Mouse (Mus musculus) forebrain, embryonic 13.5 days (tissue): ENCODE results near the gene Rrp12. TPM values are rescaled to one million over a fixed set of nuclear protein-coding genes. Genes with fewer than 3 reads are reported as not detected.

ENCODE experiments used
- ATAC-seq: fragments of 200-750 bp; cut with Nextera tagmentation; 2 replicates; pipeline ENCODE4 v1.8.0; 2017
- H3K27ac ChIP-seq: fragments of 300-500 bp; sonication (generic); 2 replicates; pipeline ENCODE4 v1.5.1; 2015; ENCODE audit warnings: inconsistent platforms, mild to moderate bottlenecking, moderate library complexity
- H3K27me3 ChIP-seq: fragments of 300-500 bp; sonication (generic); 2 replicates; pipeline ENCODE4 v1.6.1; 2015; ENCODE audit warnings: mild to moderate bottlenecking, inconsistent platforms
- H3K36me3 ChIP-seq: fragments of 300-500 bp; sonication (generic); 2 replicates; pipeline ENCODE4 v1.6.1; 2015; ENCODE audit warnings: mild to moderate bottlenecking, inconsistent platforms; ENCODE audit not compliant: poor library complexity, severe bottlenecking
- H3K4me1 ChIP-seq: fragments of 300-500 bp; sonication (generic); 2 replicates; pipeline ENCODE4 v1.6.1; 2015; ENCODE audit warnings: inconsistent platforms
- H3K4me2 ChIP-seq: fragments of 300-500 bp; sonication (generic); 2 replicates; pipeline ENCODE4 v1.6.1; 2015; ENCODE audit warnings: inconsistent platforms, mild to moderate bottlenecking, moderate library complexity
- H3K4me3 ChIP-seq: fragments of 300-500 bp; sonication (generic); 2 replicates; pipeline ENCODE4 v1.5.1; 2015; ENCODE audit warnings: mild to moderate bottlenecking, inconsistent platforms
- H3K9ac ChIP-seq: fragments of 300-500 bp; sonication (generic); 2 replicates; pipeline ENCODE4 v1.6.1; 2015; ENCODE audit warnings: mild to moderate bottlenecking, inconsistent platforms
- H3K9me3 ChIP-seq: fragments of 300-500 bp; sonication (generic); replicated peaks from 2 replicates; pipeline ENCODE4 v1.6.1; 2016; ENCODE audit warnings: inconsistent platforms
- WGBS: fragments of 180-500 bp; shearing (Covaris S2); methylation state at CpG from one replicate; pipeline ENCODE4 v1.1.7; 2015; 5-methylcytosine and 5-hydroxymethylcytosine counted together
- polyA plus RNA-seq: library from polyadenylated mRNA; unstranded; fragments of >200 nt; fragmentation: Nextera tagmentation; extraction: Ambion mirVana; gene quantifications from 2 replicates; pipeline ENCODE4 v1.2.1, GENCODE M21; 2015

Gene Rrp12
- polyA plus RNA-seq, 1 experiment from 2014 or later, result 15.8 TPM

GRCm38 (mm10) chr19:41842706-41843105 lies 53.3 kb downstream of the Rrp12 start:
- no peaks in the 10 kb centered on the region for H3K27me3 ChIP-seq
- ATAC-seq, result no peak
- peaks cover 18% of the 10 kb centered on the region for H3K4me1 ChIP-seq
- 87% methylated on average over 4 of the region's 4 CpGs for WGBS
- no peaks in the 10 kb centered on the region for H3K9me3 ChIP-seq
- no peak overlapping the region for H3K9ac ChIP-seq
- no peak overlapping the region for H3K27ac ChIP-seq
- no peaks in the 10 kb centered on the region for H3K36me3 ChIP-seq
- no peak overlapping the region for H3K4me2 ChIP-seq
- no peak overlapping the region for H3K4me3 ChIP-seq

DNA sequence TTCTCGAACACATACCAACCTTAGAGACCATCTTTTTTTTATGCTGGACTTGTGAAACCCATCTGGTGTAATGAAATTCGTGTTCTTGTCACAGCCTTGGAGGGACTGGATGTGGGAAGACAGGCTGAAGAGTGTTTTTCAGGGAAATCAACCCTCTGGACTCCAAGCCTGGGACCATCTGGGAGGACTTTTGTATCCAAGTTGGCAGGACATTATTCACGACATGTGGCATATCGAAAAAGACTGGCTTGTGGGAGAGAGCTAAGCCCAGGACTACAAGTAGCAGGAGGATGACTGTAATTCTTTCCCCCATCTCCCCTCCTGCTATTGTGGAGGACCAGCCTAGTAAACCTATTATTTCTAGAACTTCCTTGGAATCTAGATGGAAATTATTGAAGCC lies 53.8 kb downstream of the Rrp12 start:
- Histone ChIP-seq H3K4me1 (peaks cover 19% of the 10 kb centered on the region), H3K36me3 (no peaks in the 10 kb centered on the region), H3K4me3 (no peak overlapping the region), H3K9ac (no peak overlapping the region), H3K9me3 (no peaks in the 10 kb centered on the region), H3K27me3 (no peaks in the 10 kb centered on the region), H3K27ac (no peak overlapping the region), H3K4me2 (no peak overlapping the region)
- 80% methylated on average over 4 of the region's 4 CpGs for WGBS
- ATAC-seq, result no peak

- Histone ChIP-seq H3K4me3 (no peak overlapping the region), H3K27me3 (no peaks in the 10 kb centered on the region), H3K9ac (no peak overlapping the region), H3K9me3 (no peaks in the 10 kb centered on the region), H3K4me2 (no peak overlapping the region), H3K36me3 (no peaks in the 10 kb centered on the region), H3K27ac (no peak overlapping the region), H3K4me1 (peaks cover 23% of the 10 kb centered on the region)
- no peak for ATAC-seq
- WGBS, result 82% methylated on average over 7 of the region's 7 CpGs
Observed at GRCm38 (mm10) chr19:41841105-41841750, 54.7 kb downstream of the Rrp12 start.

DNA sequence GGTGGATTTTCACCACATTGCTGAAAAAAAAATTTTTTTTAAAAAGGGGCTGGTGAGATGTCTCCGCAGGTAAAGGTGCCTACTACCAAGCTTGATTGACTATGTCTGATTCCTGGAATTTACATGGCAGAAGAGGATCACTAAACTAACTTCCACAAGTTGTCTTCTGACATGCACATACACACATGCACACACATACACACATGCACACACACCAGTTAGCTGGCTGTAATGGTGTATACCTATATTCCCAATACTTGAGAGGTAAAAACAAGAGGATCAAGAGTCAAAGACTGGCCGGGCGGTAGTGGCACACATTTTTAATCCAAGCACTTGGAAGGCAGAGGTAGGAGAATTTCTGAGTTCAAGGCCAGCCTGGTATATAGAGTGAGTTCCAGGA lies 56.3 kb downstream of the Rrp12 start:
- Histone ChIP-seq H3K9ac (no peak overlapping the region), H3K4me3 (no peak overlapping the region), H3K27ac (no peak overlapping the region), H3K4me1 (peaks cover 25% of the 10 kb centered on the region), H3K36me3 (no peaks in the 10 kb centered on the region), H3K4me2 (no peak overlapping the region), H3K27me3 (no peaks in the 10 kb centered on the region), H3K9me3 (no peaks in the 10 kb centered on the region)
- WGBS, result 98% methylated on average over 3 of the region's 3 CpGs
- no peak for ATAC-seq

DNA sequence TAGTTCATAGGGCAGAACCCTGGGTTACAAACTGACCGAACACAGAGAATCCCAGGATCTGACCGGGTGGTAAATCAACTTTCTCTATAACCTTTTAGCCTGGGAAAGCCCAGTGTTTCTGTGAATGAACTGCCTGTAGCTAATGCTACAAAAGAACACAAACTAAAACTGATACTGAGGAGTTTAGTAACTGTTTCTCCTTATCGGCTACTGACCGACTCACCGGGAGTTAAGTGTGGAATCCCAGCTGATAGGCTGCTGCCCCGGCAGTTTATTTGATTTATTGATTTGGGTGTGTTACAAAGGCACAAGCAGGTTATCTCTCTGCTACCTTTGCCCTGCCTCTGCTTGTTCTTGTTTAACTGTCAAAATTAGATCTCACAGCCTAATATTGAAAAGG lies 57.2 kb downstream of the Rrp12 start:
- 86% methylated on average over 6 of the region's 6 CpGs for WGBS
- no peak overlapping the region for H3K4me2 ChIP-seq
- H3K27me3 ChIP-seq, result no peaks in the 10 kb centered on the region
- H3K36me3 ChIP-seq, result no peaks in the 10 kb centered on the region
- H3K9me3 ChIP-seq, result no peaks in the 10 kb centered on the region
- H3K4me1 ChIP-seq, result peaks cover 25% of the 10 kb centered on the region
- no peak for ATAC-seq
- no peak overlapping the region for H3K9ac ChIP-seq
- no peak overlapping the region for H3K27ac ChIP-seq
- H3K4me3 ChIP-seq, result no peak overlapping the region

- 78% methylated on average over 4 of the region's 4 CpGs for WGBS
- Histone ChIP-seq H3K4me2 (no peak overlapping the region), H3K27me3 (no peaks in the 10 kb centered on the region), H3K9ac (no peak overlapping the region), H3K36me3 (no peaks in the 10 kb centered on the region), H3K9me3 (no peaks in the 10 kb centered on the region), H3K27ac (no peak overlapping the region), H3K4me3 (no peak overlapping the region), H3K4me1 (peaks cover 34% of the 10 kb centered on the region)
- no peak for ATAC-seq
Observed at GRCm38 (mm10) chr19:41837917-41838261, 58.1 kb downstream of the Rrp12 start.

GRCm38 (mm10) chr19:41837194-41837916 lies 58.6 kb downstream of the Rrp12 start:
- H3K9ac ChIP-seq, result no peak overlapping the region
- no peak overlapping the region for H3K4me2 ChIP-seq
- H3K4me1 ChIP-seq, result peaks cover 39% of the 10 kb centered on the region
- H3K27ac ChIP-seq, result no peak overlapping the region
- WGBS, result 81% methylated on average over 9 of the region's 9 CpGs
- no peaks in the 10 kb centered on the region for H3K36me3 ChIP-seq
- H3K9me3 ChIP-seq, result no peaks in the 10 kb centered on the region
- H3K27me3 ChIP-seq, result no peaks in the 10 kb centered on the region
- no peak for ATAC-seq
- H3K4me3 ChIP-seq, result no peak overlapping the region

DNA sequence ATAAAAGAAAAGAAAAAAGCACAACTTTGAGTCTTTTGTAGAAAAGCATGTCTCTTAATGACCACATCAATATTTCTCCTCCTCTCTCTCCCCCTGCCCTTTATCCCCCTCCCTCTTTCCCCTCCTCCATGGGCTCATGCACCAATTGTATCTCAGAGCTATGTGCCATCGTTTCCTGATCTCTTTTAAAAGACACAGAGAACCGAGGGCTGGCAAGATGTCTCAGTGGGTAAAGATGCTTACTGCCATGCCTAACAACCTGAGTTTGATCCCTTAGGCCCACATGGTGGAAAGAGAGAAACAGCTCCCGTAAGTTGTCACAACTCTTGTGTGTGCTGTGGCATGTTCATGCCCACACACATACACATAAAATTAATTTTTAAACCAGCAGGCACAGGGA lies 59.3 kb downstream of the Rrp12 start:
- WGBS, result 41% methylated on average over 3 of the region's 3 CpGs
- Histone ChIP-seq H3K9me3 (no peaks in the 10 kb centered on the region), H3K4me3 (no peak overlapping the region), H3K27me3 (0 out of 2 replicates have a peak, but pooled peaks cover 2% of the 10 kb centered on the region), H3K4me1 (peaks cover 46% of the 10 kb centered on the region), H3K36me3 (no peaks in the 10 kb centered on the region), H3K27ac (no peak overlapping the region), H3K9ac (no peak overlapping the region), H3K4me2 (no peak overlapping the region)
- ATAC-seq, result no peak

- peak; percentile 85 for ATAC-seq
- H3K9me3 ChIP-seq, result no peaks in the 10 kb centered on the region
- peak overlapping the region; percentile 83 for H3K27ac ChIP-seq
- 0 out of 2 replicates have a peak, but pooled peaks cover 5% of the 10 kb centered on the region for H3K27me3 ChIP-seq
- H3K4me1 ChIP-seq, result peaks cover 52% of the 10 kb centered on the region
- H3K9ac ChIP-seq, result peak overlapping the region; percentile 46
- H3K4me2 ChIP-seq, result peak overlapping the region; percentile 50
- 0% methylated on average over 6 of the region's 6 CpGs for WGBS
- H3K36me3 ChIP-seq, result no peaks in the 10 kb centered on the region
- peak overlapping the region; percentile 19 for H3K4me3 ChIP-seq
Observed at GRCm38 (mm10) chr19:41835816-41836215, 60.2 kb downstream of the Rrp12 start.

- H3K9me3 ChIP-seq, result no peaks in the 10 kb centered on the region
- no peak overlapping the region for H3K4me3 ChIP-seq
- no peaks in the 10 kb centered on the region for H3K36me3 ChIP-seq
- H3K27ac ChIP-seq, result peak overlapping the region; percentile 83
- H3K27me3 ChIP-seq, result 0 out of 2 replicates have a peak, but pooled peaks cover 5% of the 10 kb centered on the region
- ATAC-seq, result no peak
- peaks cover 52% of the 10 kb centered on the region for H3K4me1 ChIP-seq
- WGBS, result 32% methylated on average over 6 of the region's 6 CpGs
- peak overlapping the region; percentile 46; the same call in 1 of the 2 replicates for H3K9ac ChIP-seq
- peak overlapping the region; percentile 50 for H3K4me2 ChIP-seq
Observed at GRCm38 (mm10) chr19:41835407-41835806, 60.6 kb downstream of the Rrp12 start.

- H3K9me3 ChIP-seq, result no peaks in the 10 kb centered on the region
- peak overlapping the region; percentile 86 for H3K4me2 ChIP-seq
- no peaks in the 10 kb centered on the region for H3K36me3 ChIP-seq
- H3K27ac ChIP-seq, result peak overlapping the region; percentile 68
- no peak for ATAC-seq
- H3K4me3 ChIP-seq, result peak overlapping the region; percentile 83
- WGBS, result 49% methylated on average over 13 of the region's 13 CpGs
- peaks cover 57% of the 10 kb centered on the region for H3K4me1 ChIP-seq
- H3K27me3 ChIP-seq, result 0 out of 2 replicates have a peak, but pooled peaks cover 5% of the 10 kb centered on the region
- H3K9ac ChIP-seq, result peak overlapping the region; percentile 89
Observed at GRCm38 (mm10) chr19:41832501-41833201, 63.3 kb downstream of the Rrp12 start.

GRCm38 (mm10) chr19:41831718-41832391 lies 64.1 kb downstream of the Rrp12 start:
- ATAC-seq, result no peak
- H3K9ac ChIP-seq, result peak overlapping the region; percentile 89
- WGBS, result 6% methylated on average over 14 of the region's 14 CpGs
- peak overlapping the region; percentile 68 for H3K27ac ChIP-seq
- H3K36me3 ChIP-seq, result no peaks in the 10 kb centered on the region
- H3K4me2 ChIP-seq, result peak overlapping the region; percentile 86
- H3K4me3 ChIP-seq, result peak overlapping the region; percentile 83
- peaks cover 53% of the 10 kb centered on the region for H3K4me1 ChIP-seq
- H3K27me3 ChIP-seq, result 0 out of 2 replicates have a peak, but pooled peaks cover 5% of the 10 kb centered on the region
- H3K9me3 ChIP-seq, result no peaks in the 10 kb centered on the region
